Mouse (Mus musculus) limb, embryonic 11.5 days (tissue): ENCODE measurements around the gene Ncoa3. TPM values are rescaled to one million over a fixed set of nuclear protein-coding genes. Genes with fewer than 3 reads are reported as not detected.
A peak's percentile ranks its signal among the peaks of the same experiment; 100 is the strongest.

Source experiments
- ATAC-seq: fragments of 200-750 bp; cut with Nextera tagmentation; 2 replicates; pipeline ENCODE4 v1.8.0; 2017; ENCODE audit warnings: low read depth; ENCODE audit not compliant: insufficient number of reproducible peaks, low FRiP score, low TSS enrichment
- DNase-seq: peaks from one replicate; pipeline ENCODE4 v3.0.0-alpha.2; 2015; ENCODE audit warnings: low spot score
- H3K27ac ChIP-seq: fragments of 300-500 bp; sonication (generic); replicated peaks from 2 replicates; pipeline ENCODE4 v1.5.1; 2014; ENCODE audit warnings: low read depth, mild to moderate bottlenecking, low read length
- H3K27me3 ChIP-seq: fragments of 300-500 bp; sonication (generic); 2 replicates; pipeline ENCODE4 v1.6.1; 2014; ENCODE audit warnings: mild to moderate bottlenecking, low read length, mixed read lengths; ENCODE audit not compliant: control insufficient read depth, insufficient read depth
- H3K36me3 ChIP-seq: fragments of 300-500 bp; sonication (generic); 2 replicates; pipeline ENCODE4 v1.6.1; 2014; ENCODE audit warnings: mild to moderate bottlenecking, low read length, moderate library complexity, mixed read lengths; ENCODE audit not compliant: control insufficient read depth, insufficient read depth
- H3K4me1 ChIP-seq: fragments of 300-500 bp; sonication (generic); 2 replicates; pipeline ENCODE4 v1.6.1; 2014; ENCODE audit warnings: low read length, mixed read lengths; ENCODE audit not compliant: control insufficient read depth, insufficient read depth
- H3K4me2 ChIP-seq: fragments of 300-500 bp; sonication (generic); 2 replicates; pipeline ENCODE4 v1.6.1; 2014; ENCODE audit warnings: low read depth, mild to moderate bottlenecking, moderate library complexity; ENCODE audit not compliant: severe bottlenecking
- H3K4me3 ChIP-seq: fragments of 300-500 bp; sonication (generic); 2 replicates; pipeline ENCODE4 v1.5.1; 2014; ENCODE audit warnings: low read depth, low read length
- H3K9ac ChIP-seq: fragments of 300-500 bp; sonication (generic); 2 replicates; pipeline ENCODE4 v1.6.1; 2014; ENCODE audit warnings: mild to moderate bottlenecking, low read length
- H3K9me3 ChIP-seq: fragments of 300-500 bp; sonication (generic); 2 replicates; pipeline ENCODE4 v1.6.1; 2016; ENCODE audit warnings: low read length; ENCODE audit not compliant: control insufficient read depth
- WGBS: fragments of 180-500 bp; shearing (Covaris S2); extraction: QIAGEN DNeasy Blood & Tissue Kit; methylation state at CpG from one replicate; pipeline ENCODE4 v1.1.7; 2014; 5-methylcytosine and 5-hydroxymethylcytosine counted together
- polyA plus RNA-seq: library from polyadenylated mRNA; unstranded; fragments of >200 nt; fragmentation: Nextera tagmentation; extraction: Ambion mirVana; gene quantifications from 2 replicates; pipeline ENCODE4 v1.2.1, GENCODE M21; 2014

Ncoa3 gene
- polyA plus RNA-seq, 1 experiment from 2014 or later, result 18.5 TPM

DNA sequence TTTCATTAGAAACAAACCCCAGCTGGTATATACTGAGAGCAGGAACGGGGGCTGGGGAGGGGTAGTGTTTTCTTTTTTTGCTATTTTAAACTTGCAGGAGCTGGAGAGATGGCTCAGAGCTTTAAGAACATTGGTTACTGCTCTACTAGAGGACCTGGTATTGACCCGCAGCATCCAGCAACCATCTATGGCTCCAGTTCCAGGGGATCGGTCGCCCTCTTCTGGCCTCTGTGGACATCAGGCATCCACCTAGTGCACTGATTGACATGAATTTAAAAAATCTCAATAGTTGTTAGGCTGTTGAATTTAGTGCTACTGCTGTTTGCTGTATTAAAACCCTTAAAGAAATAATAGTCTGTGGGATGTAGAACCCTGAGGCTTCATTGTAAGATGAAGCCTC, 1.9 kb downstream of the Ncoa3 start:
- H3K4me2 ChIP-seq, result no peak overlapping the region
- no peak overlapping the region for H3K27ac ChIP-seq
- ATAC-seq, result no peak
- no peak overlapping the region for H3K9ac ChIP-seq
- DNase-seq, result no peak
- H3K9me3 ChIP-seq, result no peaks in the 10 kb centered on the region
- peaks cover 4% of the 10 kb centered on the region; the same call in 1 of the 2 replicates for H3K4me1 ChIP-seq
- WGBS, result 100% methylated on average over 4 of the region's 4 CpGs
- no peak overlapping the region for H3K4me3 ChIP-seq
- no peaks in the 10 kb centered on the region for H3K27me3 ChIP-seq
- no peaks in the 10 kb centered on the region for H3K36me3 ChIP-seq

DNA sequence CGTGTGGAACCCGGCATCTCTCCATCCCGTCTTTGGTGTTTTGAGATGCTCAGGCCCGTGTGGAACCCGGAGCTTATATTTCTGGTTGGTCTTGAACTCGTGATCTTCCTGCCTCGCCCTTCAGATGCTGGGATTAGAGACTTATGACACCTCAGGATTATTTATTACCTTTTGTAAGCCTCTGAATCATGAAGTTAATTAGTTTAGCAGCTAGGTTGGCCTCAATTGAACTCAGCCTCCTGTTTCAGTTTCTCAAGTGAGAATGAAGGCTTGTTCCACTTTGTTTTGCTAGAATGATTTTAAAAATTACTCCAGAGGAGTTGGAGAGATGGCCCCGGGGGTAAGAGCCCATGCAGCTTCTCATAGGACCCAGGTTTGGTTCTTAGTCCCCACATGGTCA, 3.3 kb downstream of the Ncoa3 start:
- no peak overlapping the region for H3K9ac ChIP-seq
- no peak for ATAC-seq
- H3K36me3 ChIP-seq, result no peaks in the 10 kb centered on the region
- no peak overlapping the region for H3K27ac ChIP-seq
- H3K9me3 ChIP-seq, result no peaks in the 10 kb centered on the region
- H3K4me1 ChIP-seq, result peaks cover 14% of the 10 kb centered on the region; the same call in 1 of the 2 replicates
- no peak overlapping the region for H3K4me3 ChIP-seq
- no peak for DNase-seq
- no peaks in the 10 kb centered on the region for H3K27me3 ChIP-seq
- 86% methylated on average over 8 of the region's 8 CpGs for WGBS
- no peak overlapping the region for H3K4me2 ChIP-seq

DNA sequence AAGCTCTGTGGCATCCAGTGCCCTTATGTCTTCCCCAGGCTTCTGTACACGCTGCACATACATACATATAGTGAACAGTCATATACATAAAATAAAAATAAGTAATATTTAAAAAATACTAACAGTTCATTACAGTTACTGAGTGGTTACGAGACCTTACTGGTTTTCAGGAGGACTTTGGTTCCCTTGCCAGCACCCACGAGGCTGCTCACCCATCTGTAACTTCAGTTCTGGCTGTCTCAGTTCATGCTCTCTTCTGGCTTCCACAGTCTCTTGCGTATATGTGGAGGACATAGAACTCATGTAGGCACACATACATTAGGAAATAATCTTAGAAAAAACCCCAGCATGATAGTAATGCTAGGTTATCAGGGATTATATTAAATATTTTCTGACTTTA, 3.7 kb downstream of the Ncoa3 start:
- peaks cover 14% of the 10 kb centered on the region; the same call in 1 of the 2 replicates for H3K4me1 ChIP-seq
- no peak overlapping the region for H3K4me2 ChIP-seq
- no peaks in the 10 kb centered on the region for H3K9me3 ChIP-seq

DNA sequence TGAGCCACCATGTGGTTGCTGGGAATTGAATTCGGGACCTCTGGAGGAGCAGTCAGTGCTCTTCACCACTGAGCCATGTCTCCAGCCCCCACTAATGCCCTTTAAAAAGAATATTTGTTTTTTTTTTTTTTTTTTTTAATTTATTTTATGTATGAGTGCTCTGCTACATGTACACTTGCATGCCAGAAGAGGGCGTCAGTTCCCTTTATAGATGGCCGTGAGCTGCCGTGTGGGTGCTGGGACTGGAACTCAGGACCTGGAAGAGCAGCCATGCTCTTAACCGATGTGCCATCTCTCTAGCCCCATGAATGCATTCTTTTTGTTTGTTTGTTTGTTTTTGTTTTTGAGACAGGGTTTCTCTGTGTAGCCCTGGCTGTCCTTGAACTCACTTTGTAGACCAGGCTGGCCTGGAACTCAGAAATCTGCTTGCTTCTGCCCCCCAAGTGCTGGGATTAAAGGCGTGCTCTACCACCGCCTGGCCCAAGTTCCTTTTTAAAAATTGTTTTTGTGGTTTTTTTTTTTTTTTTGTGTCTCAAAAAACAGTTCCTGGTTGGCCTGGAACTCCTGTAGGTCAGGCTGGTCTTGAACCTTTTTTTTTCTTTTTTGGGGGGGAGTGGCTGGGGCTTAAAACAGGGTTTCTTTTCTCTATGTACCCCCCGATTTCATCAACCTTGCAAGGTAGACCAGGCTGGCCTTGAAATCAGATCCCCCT, 5.0 kb downstream of the Ncoa3 start:
- Histone ChIP-seq H3K9ac (no peak overlapping the region), H3K27ac (no peak overlapping the region), H3K4me2 (no peak overlapping the region), H3K4me3 (no peak overlapping the region), H3K9me3 (no peaks in the 10 kb centered on the region), H3K27me3 (no peaks in the 10 kb centered on the region), H3K36me3 (no peaks in the 10 kb centered on the region), H3K4me1 (peaks cover 19% of the 10 kb centered on the region)
- ATAC-seq, result no peak
- WGBS, result 92% methylated on average over 8 of the region's 8 CpGs
- no peak for DNase-seq

More for the DNA sequence above, 3.7 kb downstream of the Ncoa3 start:
- no peak overlapping the region for H3K27ac ChIP-seq
- WGBS, result 90% methylated on average over 4 of the region's 4 CpGs
- no peak overlapping the region for H3K9ac ChIP-seq
- no peak for DNase-seq
- ATAC-seq, result no peak
- no peaks in the 10 kb centered on the region for H3K36me3 ChIP-seq
- no peak overlapping the region for H3K4me3 ChIP-seq
- no peaks in the 10 kb centered on the region for H3K27me3 ChIP-seq

DNA sequence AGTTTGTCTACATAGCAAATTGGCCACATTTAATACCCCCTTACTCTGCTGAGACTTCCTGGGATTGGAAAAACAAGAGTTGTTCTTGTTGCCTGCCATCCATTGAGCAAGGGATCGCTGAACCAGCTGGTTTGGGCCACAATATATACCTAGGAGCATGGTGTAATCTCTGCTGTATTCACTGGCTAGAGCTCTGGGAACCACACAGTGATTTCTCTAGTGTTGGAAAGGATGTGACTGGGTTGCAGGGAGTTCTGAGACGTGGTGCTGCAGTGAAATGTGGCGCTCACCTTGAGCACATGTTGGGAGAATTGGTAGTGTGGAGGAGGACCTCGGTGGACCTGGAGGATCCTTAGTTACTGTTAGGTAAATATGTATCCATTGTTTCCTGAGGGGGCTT, 6.5 kb downstream of the Ncoa3 start:
- no peak for DNase-seq
- Histone ChIP-seq H3K4me3 (no peak overlapping the region), H3K9me3 (no peaks in the 10 kb centered on the region), H3K4me1 (peaks cover 19% of the 10 kb centered on the region), H3K27ac (no peak overlapping the region), H3K9ac (no peak overlapping the region), H3K36me3 (no peaks in the 10 kb centered on the region), H3K4me2 (no peak overlapping the region), H3K27me3 (no peaks in the 10 kb centered on the region)
- WGBS, result 32% methylated on average over 4 of the region's 4 CpGs
- ATAC-seq, result no peak

DNA sequence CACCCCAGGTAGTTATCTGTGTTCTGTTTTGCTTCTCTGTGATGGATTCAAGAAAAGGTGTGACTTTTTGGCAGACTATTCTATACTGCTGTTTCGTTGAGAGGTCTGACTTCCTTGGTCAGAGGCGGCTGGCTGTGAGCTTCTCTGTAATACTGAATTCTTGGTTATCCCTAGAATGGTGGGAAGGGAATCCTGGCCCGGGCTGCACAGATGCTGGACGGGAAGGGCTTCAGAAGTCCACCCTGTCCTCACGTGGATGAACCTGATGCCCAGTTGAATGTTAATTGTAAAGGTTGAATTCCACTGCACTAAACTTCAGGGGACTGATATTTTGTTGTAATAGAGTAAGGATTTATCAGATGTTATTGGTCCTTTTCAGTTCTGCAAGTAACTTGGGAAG, 7.4 kb downstream of the Ncoa3 start:
- Histone ChIP-seq H3K27me3 (no peaks in the 10 kb centered on the region), H3K9ac (no peak overlapping the region), H3K4me3 (no peak overlapping the region), H3K4me2 (no peak overlapping the region), H3K36me3 (no peaks in the 10 kb centered on the region), H3K4me1 (peaks cover 19% of the 10 kb centered on the region), H3K9me3 (no peaks in the 10 kb centered on the region), H3K27ac (no peak overlapping the region)
- DNase-seq (peak; percentile 53), ATAC-seq (no peak)
- WGBS, result 19% methylated on average over 5 of the region's 5 CpGs

DNA sequence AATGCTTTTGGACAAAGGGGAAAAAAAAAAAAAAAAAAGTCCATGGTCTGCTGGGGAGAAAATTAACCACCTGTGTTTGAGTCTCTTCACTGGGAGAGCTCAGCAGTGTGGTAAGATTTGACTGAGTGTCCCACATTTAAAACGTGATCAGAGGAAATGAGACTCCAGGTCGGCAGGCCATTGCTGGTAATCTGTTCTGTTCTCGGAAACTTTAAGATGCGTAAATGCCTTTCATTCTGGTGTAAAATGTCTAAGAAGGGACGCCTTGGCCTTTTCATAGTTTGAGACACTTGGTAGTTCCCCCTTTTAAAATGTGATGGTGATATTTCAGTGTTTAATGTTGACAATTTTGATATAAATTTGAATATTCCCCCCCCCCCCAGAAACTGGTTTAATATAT, 7.8 kb downstream of the Ncoa3 start:
- Histone ChIP-seq H3K9me3 (no peaks in the 10 kb centered on the region), H3K4me1 (peaks cover 19% of the 10 kb centered on the region), H3K4me2 (no peak overlapping the region), H3K27me3 (no peaks in the 10 kb centered on the region), H3K27ac (no peak overlapping the region), H3K36me3 (no peaks in the 10 kb centered on the region), H3K9ac (no peak overlapping the region), H3K4me3 (no peak overlapping the region)
- no peak for ATAC-seq
- DNase-seq, result no peak
- WGBS, result 17% methylated on average over 5 of the region's 5 CpGs

DNA sequence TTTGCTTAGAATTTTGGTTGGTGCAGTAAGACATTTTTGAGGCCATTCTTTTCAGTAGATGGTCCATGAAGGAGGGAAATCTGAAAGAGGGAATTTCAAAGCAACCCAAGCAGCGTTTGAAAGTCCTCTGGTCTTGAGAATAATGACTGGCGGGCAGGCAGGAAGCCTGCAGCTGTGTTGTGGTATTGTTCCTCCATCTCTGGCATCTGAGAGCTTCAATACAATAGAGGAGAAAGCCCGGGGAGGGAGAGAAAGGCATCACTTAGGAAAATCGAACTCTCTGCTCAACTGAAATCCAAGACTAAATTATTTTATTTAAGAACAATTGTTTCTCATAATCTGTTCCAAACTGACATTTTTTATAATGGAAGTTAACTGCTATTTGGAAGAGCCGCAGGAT, 8.3 kb downstream of the Ncoa3 start:
- H3K27ac ChIP-seq, result no peak overlapping the region
- peaks cover 19% of the 10 kb centered on the region for H3K4me1 ChIP-seq
- DNase-seq (no peak), ATAC-seq (no peak)
- H3K4me2 ChIP-seq, result no peak overlapping the region
- WGBS, result 41% methylated on average over 5 of the region's 5 CpGs
- H3K4me3 ChIP-seq, result no peak overlapping the region
- no peaks in the 10 kb centered on the region for H3K9me3 ChIP-seq
- H3K27me3 ChIP-seq, result no peaks in the 10 kb centered on the region
- H3K36me3 ChIP-seq, result no peaks in the 10 kb centered on the region
- H3K9ac ChIP-seq, result no peak overlapping the region

DNA sequence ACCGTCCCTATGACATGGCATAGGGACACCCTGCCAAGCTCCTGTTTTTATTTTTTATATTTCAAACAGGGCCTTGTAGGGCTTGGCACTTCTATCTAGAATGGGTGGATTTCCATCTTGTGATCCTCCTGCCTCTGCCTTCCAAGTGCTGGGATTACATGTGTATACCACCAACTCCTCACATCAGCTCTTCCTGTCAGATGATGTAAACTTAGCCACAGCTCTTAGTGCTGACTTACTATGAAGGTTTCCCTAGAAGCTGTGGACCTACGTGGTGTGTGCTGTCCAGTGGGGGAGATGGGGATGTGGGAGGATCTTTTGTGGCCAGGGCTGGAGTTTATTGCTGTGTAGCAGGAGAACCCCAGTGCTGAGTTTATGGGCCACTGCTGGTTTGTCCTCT, 8.9 kb downstream of the Ncoa3 start:
- Histone ChIP-seq H3K9me3 (no peaks in the 10 kb centered on the region), H3K27me3 (no peaks in the 10 kb centered on the region), H3K9ac (no peak overlapping the region), H3K4me1 (peaks cover 19% of the 10 kb centered on the region), H3K27ac (no peak overlapping the region), H3K4me2 (no peak overlapping the region), H3K4me3 (no peak overlapping the region), H3K36me3 (no peaks in the 10 kb centered on the region)
- DNase-seq, result no peak
- WGBS, result 63% methylated on average over 2 of the region's 2 CpGs
- ATAC-seq, result no peak
